Mouse (Mus musculus) heart, adult 9 months (tissue): ENCODE data around the gene Tmcc3.

Experiments used
- DNase-seq, 2 experiments: peaks; one replicate each; pipeline ENCODE4 v3.0.0; 2022; ENCODE audit warnings: low spot score in 2 of 2

Tmcc3 gene

GRCm38 (mm10) chr10:94466313-94466712 lies 154.6 kb downstream of the Tmcc3 start:
- peak; percentile 40 to 47 for DNase-seq

GRCm38 (mm10) chr10:94471487-94471886 lies 159.7 kb downstream of the Tmcc3 start:
- no peak for DNase-seq

- no peak for DNase-seq
These were observed 161.8 kb downstream of the Tmcc3 start for GRCm38 (mm10) chr10:94473501-94473900.

DNA sequence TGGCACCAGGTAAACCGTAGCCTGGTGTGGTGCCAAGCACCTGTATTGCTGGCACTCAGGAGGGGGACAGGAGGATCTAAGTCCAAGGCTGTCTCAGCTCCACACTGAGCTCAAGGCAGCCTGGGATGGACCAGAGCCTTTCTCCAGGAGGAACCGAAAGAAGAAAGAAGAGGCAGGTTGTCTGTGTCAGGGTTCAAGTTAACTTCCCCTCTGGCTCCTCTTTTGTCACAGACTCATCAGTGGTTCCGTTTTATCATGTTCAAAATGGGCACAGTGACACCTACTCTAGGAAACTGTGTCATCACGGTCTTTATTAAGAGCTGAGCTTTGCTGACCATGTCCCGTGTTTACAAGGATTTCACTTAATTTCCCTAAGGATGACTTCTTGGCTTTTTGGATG lies 162.4 kb downstream of the Tmcc3 start:
- no peak for DNase-seq

DNA sequence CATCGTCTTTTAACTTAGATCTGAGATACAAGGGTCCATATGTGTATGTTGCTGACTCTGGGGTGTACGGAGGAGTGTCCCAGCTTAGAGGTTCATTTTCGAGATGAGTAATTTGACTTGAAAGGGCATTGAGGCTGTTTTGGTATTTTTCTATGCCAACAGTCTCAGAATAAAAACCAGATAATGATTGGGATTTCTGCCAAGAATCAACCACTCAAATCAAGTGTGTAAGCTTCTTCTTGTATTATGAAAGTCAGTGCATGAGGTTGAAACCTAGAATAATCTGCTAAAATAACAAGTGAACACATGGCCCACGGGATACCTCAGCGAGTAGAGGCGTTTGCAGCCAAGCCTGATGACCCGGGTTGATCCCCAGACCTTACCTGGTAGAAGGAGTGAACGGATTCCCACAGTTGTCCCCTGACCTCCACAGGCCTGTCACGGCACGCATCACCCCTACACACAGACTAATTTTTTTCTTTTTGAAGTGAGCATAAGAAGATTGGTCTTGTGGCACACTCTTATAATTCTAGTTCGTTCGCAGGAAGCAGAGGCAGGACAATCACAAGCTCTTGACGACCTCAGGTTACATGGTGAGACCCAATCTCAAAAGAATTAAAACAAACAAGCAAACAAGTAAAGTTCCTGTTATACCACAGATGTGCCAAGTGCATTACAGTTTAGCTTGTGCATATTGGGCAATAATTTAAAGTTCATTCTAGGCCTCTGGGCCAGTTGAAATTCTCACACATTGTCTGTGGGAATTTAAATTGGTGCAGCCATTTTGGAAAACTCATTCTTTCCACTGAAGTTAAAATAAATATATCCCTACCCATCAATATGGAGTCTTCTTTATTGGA lies 165.8 kb downstream of the Tmcc3 start:
- no peak for DNase-seq

GRCm38 (mm10) chr10:94479646-94480045 lies 167.9 kb downstream of the Tmcc3 start:
- peak; percentile 90 to 92 for DNase-seq

GRCm38 (mm10) chr10:94480380-94481101 lies 168.8 kb downstream of the Tmcc3 start:
- peak; percentile 84 to 85 for DNase-seq

- DNase-seq: no peak
These were observed 169.9 kb downstream of the Tmcc3 start for GRCm38 (mm10) chr10:94481613-94482012.

GRCm38 (mm10) chr10:94486179-94486578 lies 174.4 kb downstream of the Tmcc3 start:
- no peak for DNase-seq

GRCm38 (mm10) chr10:94489509-94489908 lies 177.8 kb downstream of the Tmcc3 start:
- no peak for DNase-seq

- no peak for DNase-seq
These were observed 179.3 kb downstream of the Tmcc3 start for GRCm38 (mm10) chr10:94491006-94491405.

DNA sequence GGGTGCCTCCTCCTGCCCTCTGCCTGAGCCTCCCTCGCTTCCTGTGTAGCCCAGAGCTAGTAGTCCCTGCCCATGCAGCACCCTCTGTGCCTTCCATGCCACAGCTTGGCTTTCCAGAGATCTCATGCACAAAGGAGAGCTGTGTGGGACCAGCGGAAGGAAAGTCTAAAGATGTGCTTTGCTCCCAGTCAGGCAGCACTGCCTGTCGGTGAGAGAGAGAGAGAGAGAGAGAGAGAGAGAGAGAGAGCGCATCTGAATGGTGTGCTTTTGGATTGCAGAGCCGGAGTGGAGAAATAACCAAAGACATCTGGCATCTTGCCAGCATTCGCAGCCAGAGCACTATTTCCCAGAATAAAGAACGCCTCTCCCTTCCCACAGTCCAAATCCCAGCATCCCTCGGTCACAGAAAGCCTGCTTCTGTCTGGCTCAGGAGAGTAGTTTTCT lies 182.7 kb downstream of the Tmcc3 start:
- DNase-seq: peak; percentile 59 to 70

GRCm38 (mm10) chr10:94495496-94496235 lies 183.9 kb downstream of the Tmcc3 start:
- no peak for DNase-seq

DNA sequence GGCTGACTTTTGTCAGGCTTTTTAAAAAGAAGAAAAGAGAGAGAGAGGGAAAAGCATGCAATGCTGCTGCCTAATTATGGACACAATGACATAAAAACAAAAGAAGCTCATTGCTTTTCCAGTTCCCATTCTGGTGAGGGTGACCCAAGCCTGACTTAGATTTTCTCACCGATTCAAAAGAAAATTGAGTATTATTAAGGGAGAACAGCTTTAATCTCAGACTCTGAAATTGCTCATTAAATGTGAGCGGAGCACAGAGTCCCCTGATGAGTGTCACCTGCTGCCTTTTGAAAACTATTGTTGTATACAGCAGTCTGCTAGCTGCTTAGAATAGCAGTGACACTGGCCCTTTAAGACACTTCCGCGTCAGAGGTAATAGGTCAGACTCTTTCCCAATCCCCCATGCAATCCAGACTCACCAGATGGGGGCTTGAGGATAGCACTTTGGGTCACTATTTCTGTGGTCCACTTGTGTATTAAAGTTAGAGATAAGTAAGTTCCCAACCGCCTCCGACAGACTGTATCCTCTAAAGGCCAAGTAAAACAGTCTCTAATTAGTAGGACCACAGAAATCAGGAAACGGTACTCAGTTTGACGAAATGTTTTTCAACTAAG lies 185.2 kb downstream of the Tmcc3 start:
- no peak for DNase-seq

DNA sequence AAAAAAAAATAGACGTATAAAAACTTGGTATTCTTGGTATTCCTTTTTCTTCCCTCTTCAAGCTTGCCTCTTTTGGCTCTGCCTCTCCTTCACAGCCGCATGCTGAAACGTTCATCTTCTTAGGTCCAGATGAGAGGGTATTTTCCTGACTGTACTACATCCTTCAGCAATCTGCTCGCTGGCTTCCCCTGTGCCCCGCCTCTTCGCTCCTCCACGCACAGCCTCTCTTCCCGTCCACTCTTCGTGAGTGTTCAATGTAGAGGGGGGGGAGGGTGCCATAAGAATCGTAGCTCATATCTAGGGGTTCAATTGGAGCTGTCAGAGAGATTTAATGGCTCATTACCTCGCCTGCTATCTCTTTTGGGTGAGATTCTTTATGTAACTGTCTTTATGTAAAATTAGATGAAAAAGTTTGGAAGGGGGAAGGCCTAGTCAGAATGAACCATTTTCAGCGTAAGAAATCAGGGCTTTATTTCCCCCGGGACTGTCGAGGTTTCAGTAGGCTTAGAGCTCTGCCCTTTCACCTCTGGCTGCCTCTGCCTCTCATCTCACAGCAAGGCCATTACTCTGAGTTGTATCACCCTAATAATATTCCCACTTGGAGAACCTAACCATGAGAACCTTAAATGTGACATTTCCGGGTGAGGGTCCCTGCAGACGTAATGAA lies 188.6 kb downstream of the Tmcc3 start:
- DNase-seq: no peak

DNA sequence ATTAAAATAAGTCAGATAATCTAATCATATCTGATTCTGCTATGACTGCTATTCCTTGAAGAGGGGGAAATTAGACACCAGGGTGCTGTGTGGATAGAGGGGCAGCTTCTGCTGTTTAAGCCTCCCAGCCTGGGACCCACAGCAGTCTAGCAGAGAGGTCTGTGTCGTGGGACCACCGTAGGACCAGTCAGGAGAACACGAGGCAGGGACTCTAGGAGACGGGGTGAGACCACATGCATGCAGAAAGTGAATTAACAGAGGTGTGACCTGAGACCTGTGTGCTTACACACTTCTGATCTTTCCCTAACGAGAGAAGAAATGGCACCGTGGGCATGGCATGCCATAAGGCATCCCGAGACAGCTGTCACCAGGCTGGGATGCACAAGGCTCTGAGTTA lies 189.1 kb downstream of the Tmcc3 start:
- DNase-seq: no peak

DNA sequence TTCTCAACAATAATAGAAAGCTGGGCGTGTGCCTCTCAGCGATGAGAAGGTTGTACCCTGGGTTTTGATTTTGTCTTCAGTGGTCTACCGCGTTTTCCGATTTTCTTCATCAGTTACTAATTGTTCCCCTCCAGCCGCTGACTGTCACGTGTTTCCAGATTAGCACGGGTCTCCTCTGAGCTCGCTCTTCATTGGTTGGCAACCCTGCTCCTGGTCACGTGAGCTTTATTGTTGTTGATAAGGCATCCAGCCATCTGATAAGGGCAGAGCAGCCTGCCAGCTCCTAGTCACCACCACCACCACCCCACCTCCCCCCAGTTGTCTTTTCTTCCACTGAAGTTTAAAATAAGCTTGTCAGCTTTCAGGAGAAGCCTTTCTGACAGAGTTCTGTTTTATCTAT lies 190.0 kb downstream of the Tmcc3 start:
- DNase-seq: no peak

GRCm38 (mm10) chr10:94505248-94505772 lies 193.6 kb downstream of the Tmcc3 start:
- DNase-seq: peak in 1 of 2 experiments; percentile 41

DNA sequence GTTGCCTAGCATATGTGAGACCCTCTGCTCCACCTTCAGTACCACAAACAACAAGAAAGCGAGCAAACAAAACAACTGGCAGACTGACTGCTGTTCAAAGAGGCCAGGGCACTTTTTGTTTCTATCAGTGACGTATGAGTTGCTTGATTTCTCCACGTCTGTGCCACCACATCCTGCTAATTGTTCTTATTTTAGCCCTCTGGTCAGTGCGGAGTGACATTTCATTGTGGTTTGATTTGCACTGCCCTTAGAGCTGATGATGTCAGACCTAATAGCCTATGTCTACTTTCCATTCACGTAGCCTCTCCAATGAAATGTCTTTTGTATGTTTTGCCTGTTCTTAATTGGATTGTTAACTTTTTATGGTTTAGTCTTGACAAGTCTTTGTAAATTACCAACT lies 197.1 kb downstream of the Tmcc3 start:
- DNase-seq: no peak

- DNase-seq: no peak
These were observed 201.0 kb downstream of the Tmcc3 start for GRCm38 (mm10) chr10:94512771-94513170.

- DNase-seq: no peak
These were observed 202.3 kb downstream of the Tmcc3 start for GRCm38 (mm10) chr10:94514091-94514505.
